Mouse (Mus musculus): ENCODE measurements at regions not wholly inside any gene's neighbourhood (a gene's known extent, or its start where the extent isn't known, plus 50 kb on each side); places are given as distances from the start of the nearest gene placed in this dataset.

GRCm38 (mm10) chr14:58939086-58939485 is 203.6 kb downstream of the 1700129C05Rik start:
- no peaks in the 10 kb centered on the region for H3K9me3 ChIP-seq (replicated peaks; ENCODE audit: insufficient read depth, low read length)
- DNase-seq (ENCODE audit: low read depth, low spot score), result no peak
- H3K4me1 ChIP-seq (ENCODE audit: control insufficient read depth in 1 of 2, insufficient read depth in 2 of 2, low read length in 2 of 2), result no peaks in the 10 kb centered on the region
- no peak overlapping the region for H3K4me3 ChIP-seq (ENCODE audit: control insufficient read depth in 1 of 2, insufficient read depth in 1 of 2, low read depth in 2 of 2, low read length in 2 of 2)
- TF ChIP-seq RCOR1 (IDR thresholded peaks at IDR 0.05; ENCODE audit: low read depth, low read length) (no peak), TCF12 (IDR thresholded peaks at IDR 0.05; ENCODE audit: low read depth, low read length) (no peak), ZNF384 (IDR thresholded peaks at IDR 0.05; ENCODE audit: low read depth, low read length) (no peak), GABPA (IDR thresholded peaks at IDR 0.05; ENCODE audit: low read depth, low read length) (no peak), ZKSCAN1 (IDR thresholded peaks at IDR 0.05; ENCODE audit: low read depth, low read length) (no peak), ETS1 (IDR thresholded peaks at IDR 0.05; ENCODE audit: low read depth, low read length) (no peak), TAL1 (IDR thresholded peaks at IDR 0.05; ENCODE audit: low read length) (no peak), CHD2 (IDR thresholded peaks at IDR 0.05; ENCODE audit: low read length) (no peak), EP300 (IDR thresholded peaks at IDR 0.05; ENCODE audit: low read depth in 1 of 2, low read length in 2 of 2) (no peak), POLR2AphosphoS2 (IDR thresholded peaks at IDR 0.05; ENCODE audit: low read length) (no peak), MXI1 (IDR thresholded peaks at IDR 0.05; ENCODE audit: low read depth, low read length) (no peak), BHLHE40 (IDR thresholded peaks at IDR 0.05; ENCODE audit: borderline replicate concordance, low read depth, low read length) (no peak), POLR2AphosphoS5 (IDR thresholded peaks at IDR 0.05; ENCODE audit: borderline replicate concordance, low read depth, low read length) (no peak), MAX (IDR thresholded peaks at IDR 0.05; ENCODE audit: low read length) (no peak), KAT2A (conservative IDR thresholded peaks at IDR 0.05; ENCODE audit: low read depth, low read length) (no peak), TBP (IDR thresholded peaks at IDR 0.05; ENCODE audit: low read depth, low read length) (no peak), SMC3 (IDR thresholded peaks at IDR 0.05; ENCODE audit: low read depth, low read length) (no peak), UBTF (IDR thresholded peaks at IDR 0.05; ENCODE audit: borderline replicate concordance, insufficient read depth, low read depth, low read length) (no peak)
- no peak overlapping the region for H3K27ac ChIP-seq (ENCODE audit: control insufficient read depth, low read depth, low read length)
- no peak overlapping the region for H3K9ac ChIP-seq (ENCODE audit: control insufficient read depth, low read depth, low read length, poor library complexity, severe bottlenecking)
- H3K79me2 ChIP-seq (ENCODE audit: control insufficient read depth, insufficient read depth, low read length, poor library complexity), result no peaks in the 10 kb centered on the region
- no peaks in the 10 kb centered on the region for H3K27me3 ChIP-seq (ENCODE audit: control insufficient read depth in 1 of 2, insufficient read depth in 2 of 2, low read length in 2 of 2)
- no peaks in the 10 kb centered on the region for H3K36me3 ChIP-seq (ENCODE audit: control insufficient read depth in 1 of 2, insufficient read depth in 2 of 2, low read length in 2 of 2)

GRCm38 (mm10) chr14:58938601-58938970 is 204.1 kb downstream of the 1700129C05Rik start:
- H3K27me3 ChIP-seq (ENCODE audit: control insufficient read depth in 1 of 2, insufficient read depth in 2 of 2, low read length in 2 of 2), result no peaks in the 10 kb centered on the region
- H3K4me3 ChIP-seq (ENCODE audit: control insufficient read depth in 1 of 2, insufficient read depth in 1 of 2, low read depth in 2 of 2, low read length in 2 of 2), result no peak overlapping the region
- H3K4me1 ChIP-seq (ENCODE audit: control insufficient read depth in 1 of 2, insufficient read depth in 2 of 2, low read length in 2 of 2), result no peaks in the 10 kb centered on the region
- no peaks in the 10 kb centered on the region for H3K79me2 ChIP-seq (ENCODE audit: control insufficient read depth, insufficient read depth, low read length, poor library complexity)
- H3K9me3 ChIP-seq (replicated peaks; ENCODE audit: insufficient read depth, low read length), result no peaks in the 10 kb centered on the region
- H3K27ac ChIP-seq (ENCODE audit: control insufficient read depth, low read depth, low read length), result no peak overlapping the region
- H3K36me3 ChIP-seq (ENCODE audit: control insufficient read depth in 1 of 2, insufficient read depth in 2 of 2, low read length in 2 of 2), result no peaks in the 10 kb centered on the region
- TF ChIP-seq SMC3 (IDR thresholded peaks at IDR 0.05; ENCODE audit: low read depth, low read length) (no peak), E2F4 (IDR thresholded peaks at IDR 0.05; ENCODE audit: borderline replicate concordance, low read depth, low read length) (no peak), RCOR1 (IDR thresholded peaks at IDR 0.05; ENCODE audit: low read depth, low read length) (no peak), POLR2AphosphoS2 (IDR thresholded peaks at IDR 0.05; ENCODE audit: low read length) (no peak), MYB (IDR thresholded peaks at IDR 0.05; ENCODE audit: low read depth, low read length) (no peak), ZNF384 (IDR thresholded peaks at IDR 0.05; ENCODE audit: low read depth, low read length) (no peak), UBTF (IDR thresholded peaks at IDR 0.05; ENCODE audit: borderline replicate concordance, insufficient read depth, low read depth, low read length) (no peak), MYC (IDR thresholded peaks at IDR 0.05; ENCODE audit: low read depth, low read length) (no peak), CTCF (IDR thresholded peaks at IDR 0.05 in 2 of 3, conservative IDR thresholded peaks at IDR 0.05 in 1 of 3; ENCODE audit: control insufficient read depth in 1 of 3, insufficient read depth in 1 of 3, low read depth in 2 of 3, low read length in 3 of 3, poor library complexity in 1 of 3, severe bottlenecking in 1 of 3) (no peak), MXI1 (IDR thresholded peaks at IDR 0.05; ENCODE audit: low read depth, low read length) (no peak), ELF1 (IDR thresholded peaks at IDR 0.05; ENCODE audit: low read depth, low read length) (no peak), CHD1 (IDR thresholded peaks at IDR 0.05; ENCODE audit: low read depth, low read length) (no peak), ZKSCAN1 (IDR thresholded peaks at IDR 0.05; ENCODE audit: low read depth, low read length) (no peak), ZC3H11A (IDR thresholded peaks at IDR 0.05; ENCODE audit: low read depth, low read length) (no peak), NRF1 (IDR thresholded peaks at IDR 0.05; ENCODE audit: insufficient read depth, low read depth, low read length, poor library complexity, severe bottlenecking) (no peak), MEF2A (IDR thresholded peaks at IDR 0.05; ENCODE audit: extremely low read depth, insufficient replicate concordance, low read depth, low read length, poor library complexity, severe bottlenecking) (no peak)
- H3K9ac ChIP-seq (ENCODE audit: control insufficient read depth, low read depth, low read length, poor library complexity, severe bottlenecking), result no peak overlapping the region
- DNase-seq (ENCODE audit: low read depth, low spot score), result no peak

Data from MEL (cell line).